16 mouse cellular contexts compared by ENCODE assay signal in genomic region chr5:130952361-130952760, GRCm38 (mm10).
DNase-seq lines count a peak whose midpoint lies in the region.
"Had no signal": no experiment of that assay in that cellular context is flagged by ENCODE, and none has a peak within 500 bp of the region (broad histone marks: within the 10 kb centered on the region; RNA-seq: fewer than 3 reads in every experiment).

No protein-coding gene starts in this region.

- H3K4me3 ChIP-seq in hindbrain, embryonic 10.5 days = no peak overlapping the region
- H3K4me3 ChIP-seq: forebrain, embryonic 15.5 days; heart, adult 2 months; heart, embryonic 15.5 days; hindbrain, embryonic 15.5 days had no signal

- 93% methylated on average over 7 of the region's 7 CpGs for WGBS in hindbrain, embryonic 10.5 days

- H3K27me3 ChIP-seq in hindbrain, embryonic 10.5 days (ENCODE audit: insufficient read depth, poor library complexity, severe bottlenecking) = no peaks in the 10 kb centered on the region
- H3K27me3 ChIP-seq: forebrain, embryonic 15.5 days; heart, embryonic 15.5 days; hindbrain, embryonic 15.5 days had no signal

- DNase-seq in layer of hippocampus, adult 18-20 months (ENCODE audit: low spot score in 2 of 2) = peak; percentile 42 to 65
- DNase-seq in layer of hippocampus, postnatal 25 days (ENCODE audit: extremely low spot score in 1 of 2, low spot score in 1 of 2) = no peak
- DNase-seq in right cerebral cortex, adult 2 months (ENCODE audit: low spot score in 2 of 2) = peak; percentile 39 to 45
- DNase-seq in right cerebral cortex, postnatal 25 days = no peak
- DNase-seq in layer of hippocampus, adult 9-11 months = peak; percentile 64
- DNase-seq in hindbrain, embryonic 10.5 days (ENCODE audit: low spot score) = no peak
- no peak for DNase-seq in spleen, adult 12 weeks (ENCODE audit: low spot score)
- DNase-seq: adrenal gland, adult 2 months; adrenal gland, postnatal 25 days; cerebellum, adult 2 months; cerebellum, postnatal 10 days; gastrocnemius, postnatal 14 days; heart, adult 2 months had no signal

- no peak overlapping the region for H3K27ac ChIP-seq in hindbrain, embryonic 10.5 days
- H3K27ac ChIP-seq: forebrain, embryonic 15.5 days; heart, adult 2 months; heart, embryonic 15.5 days; hindbrain, embryonic 15.5 days had no signal

- no peaks in the 10 kb centered on the region for H3K36me3 ChIP-seq in hindbrain, embryonic 10.5 days
- H3K36me3 ChIP-seq: forebrain, embryonic 15.5 days; heart, embryonic 15.5 days; hindbrain, embryonic 15.5 days had no signal

- H3K9me3 ChIP-seq in hindbrain, embryonic 10.5 days = 0 out of 2 replicates have a peak, but pooled peaks cover 8% of the 10 kb centered on the region
- H3K9me3 ChIP-seq: forebrain, embryonic 15.5 days; heart, embryonic 15.5 days; hindbrain, embryonic 15.5 days had no signal

- 0 out of 2 replicates have a peak, but pooled peaks cover 8% of the 10 kb centered on the region for H3K4me1 ChIP-seq in hindbrain, embryonic 10.5 days (replicated peaks)
- H3K4me1 ChIP-seq: heart, embryonic 15.5 days; hindbrain, embryonic 15.5 days had no signal

Comparison
In these comparisons a context has a peak if more than half of its experiments do, and no peak if none do; other contexts are left out.
1. DNase-seq: peak in layer of hippocampus, adult 18-20 months (2 of 2), right cerebral cortex, adult 2 months (2 of 2) and layer of hippocampus, adult 9-11 months (single experiment); none in layer of hippocampus, postnatal 25 days (0 of 2), right cerebral cortex, postnatal 25 days (single experiment), hindbrain, embryonic 10.5 days (single experiment) and spleen, adult 12 weeks (single experiment).